Mouse (Mus musculus) layer of hippocampus, postnatal 25 days (tissue): ENCODE results near the gene Tvp23a. TPM values are rescaled to one million over a fixed set of nuclear protein-coding genes. Genes with fewer than 3 reads are reported as not detected.

ENCODE experiments used
- DNase-seq, 2 experiments: peaks; one replicate each; pipeline ENCODE4 v3.0.0; 2022; ENCODE audit warnings: mixed read lengths in 2 of 2, low spot score in 1 of 2; ENCODE audit errors: extremely low spot score in 1 of 2
- total RNA-seq, 2 experiments: library from RNA; stranded (reverse); gene quantifications; 2 replicates each; pipeline ENCODE4 v1.2.3; 2021

Gene Tvp23a
- total RNA-seq, 2 experiments from 2014 or later: 30.9 to 32.0 TPM

- no peak for DNase-seq
These were observed 7.4 kb upstream of the Tvp23a start for GRCm38 (mm10) chr16:10454583-10454974.

- DNase-seq: no peak
These were observed 6.9 kb upstream of the Tvp23a start for GRCm38 (mm10) chr16:10453872-10454582.

GRCm38 (mm10) chr16:10452445-10452896 is 5.3 kb upstream of the Tvp23a start:
- DNase-seq: peak; percentile 44 to 72

DNA sequence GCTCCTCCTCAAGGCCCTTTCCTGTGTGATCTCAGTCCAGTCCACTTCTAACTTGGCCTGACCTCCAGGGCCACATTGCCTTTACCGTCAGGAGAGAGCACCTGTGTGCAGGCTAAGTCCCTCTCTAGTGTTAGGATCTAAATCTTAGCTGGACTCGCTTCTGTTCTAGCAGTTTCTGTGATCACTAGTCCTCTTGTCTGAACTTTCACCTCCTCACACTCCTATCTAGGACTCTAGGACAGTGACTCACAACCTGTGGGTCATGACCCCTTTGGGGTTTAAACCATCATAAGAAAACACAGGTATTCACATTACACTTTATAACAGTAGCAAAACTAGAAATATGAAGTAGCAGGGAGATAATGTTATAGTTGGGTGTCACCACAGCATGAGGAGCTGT is 4.7 kb upstream of the Tvp23a start:
- DNase-seq: no peak

DNA sequence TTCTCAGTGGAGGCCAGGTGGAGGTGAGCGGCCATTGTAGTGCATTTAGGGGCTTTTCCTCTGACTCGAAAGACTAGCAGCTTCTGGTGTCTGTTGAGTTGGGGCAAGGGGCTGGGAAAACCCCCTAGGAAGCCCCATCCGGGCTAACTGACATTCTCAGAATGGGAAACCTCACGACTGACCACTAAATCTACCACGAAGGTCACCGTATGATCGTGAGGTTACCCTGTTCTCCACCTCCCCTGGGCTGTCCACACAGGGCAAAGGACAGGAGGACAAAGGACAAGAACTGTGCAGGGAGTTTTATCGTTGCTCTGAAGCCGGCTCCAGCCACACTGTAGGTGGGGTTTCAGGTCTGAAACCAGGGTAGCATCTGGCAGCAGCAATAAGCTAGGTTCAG is 1.8 kb upstream of the Tvp23a start:
- no peak for DNase-seq

GRCm38 (mm10) chr16:10447781-10448180 is 619 bp upstream of the Tvp23a start:
- no peak for DNase-seq

- no peak for DNase-seq
These were observed 444 bp downstream of the Tvp23a start for GRCm38 (mm10) chr16:10446573-10447263.

- no peak for DNase-seq
These were observed 3.4 kb downstream of the Tvp23a start for GRCm38 (mm10) chr16:10443723-10444122.

DNA sequence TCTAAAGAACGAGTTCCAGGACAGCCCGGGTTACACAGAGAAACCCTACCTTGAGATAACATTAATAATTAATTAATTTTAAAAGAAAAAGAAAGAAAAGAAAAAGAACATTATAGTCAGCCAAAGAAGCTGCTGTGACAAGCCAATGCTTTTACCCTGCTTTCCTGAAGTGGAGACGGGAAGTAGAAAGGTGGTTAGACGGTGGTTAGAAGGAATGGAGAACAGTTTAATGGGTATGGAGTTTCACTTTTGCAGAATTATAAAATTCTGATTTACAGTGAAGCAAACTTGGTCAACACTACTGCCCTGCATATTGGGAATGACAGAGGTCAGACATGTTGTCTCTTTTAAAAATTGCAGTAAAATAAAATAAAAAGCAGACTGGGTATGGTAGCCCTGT is 5.4 kb downstream of the Tvp23a start:
- no peak for DNase-seq

DNA sequence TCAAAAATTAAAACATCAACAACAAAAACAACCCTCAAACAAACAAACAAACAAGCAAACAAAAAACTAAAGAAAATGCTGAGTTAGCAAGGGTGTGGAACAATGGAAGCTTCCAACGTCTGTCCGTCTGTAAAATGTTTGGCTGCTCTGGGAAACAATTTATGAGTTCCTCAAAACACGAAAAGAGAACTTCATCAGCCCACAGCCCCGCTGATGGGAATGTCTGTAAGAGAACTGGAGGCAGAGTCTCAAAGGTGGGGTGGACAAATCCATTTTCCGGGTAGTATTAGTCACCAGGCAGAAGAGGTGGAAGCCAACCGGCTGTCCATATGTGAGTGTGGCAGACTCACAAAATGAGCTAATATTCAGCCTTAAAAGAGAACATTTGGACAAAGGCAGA is 5.8 kb downstream of the Tvp23a start:
- DNase-seq: no peak

DNA sequence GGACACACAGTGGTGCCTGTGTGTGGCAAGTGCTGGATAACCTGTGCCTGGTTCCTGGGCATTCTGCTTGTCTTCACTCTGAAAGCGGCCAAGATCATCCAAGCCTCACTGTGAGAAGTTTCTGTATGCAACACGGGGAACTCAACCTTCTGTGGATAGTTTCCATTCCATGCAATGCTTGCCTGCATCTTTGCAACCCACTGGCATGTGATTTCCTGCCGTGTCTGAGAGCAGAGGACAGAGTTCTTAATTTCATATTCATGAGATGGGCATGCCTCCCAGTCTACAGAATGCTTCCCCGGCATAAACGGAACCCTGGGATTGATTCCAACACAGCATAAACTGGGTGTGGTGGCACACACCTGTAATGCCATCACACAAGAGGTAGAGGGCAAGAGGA is 9.1 kb downstream of the Tvp23a start:
- DNase-seq: no peak

DNA sequence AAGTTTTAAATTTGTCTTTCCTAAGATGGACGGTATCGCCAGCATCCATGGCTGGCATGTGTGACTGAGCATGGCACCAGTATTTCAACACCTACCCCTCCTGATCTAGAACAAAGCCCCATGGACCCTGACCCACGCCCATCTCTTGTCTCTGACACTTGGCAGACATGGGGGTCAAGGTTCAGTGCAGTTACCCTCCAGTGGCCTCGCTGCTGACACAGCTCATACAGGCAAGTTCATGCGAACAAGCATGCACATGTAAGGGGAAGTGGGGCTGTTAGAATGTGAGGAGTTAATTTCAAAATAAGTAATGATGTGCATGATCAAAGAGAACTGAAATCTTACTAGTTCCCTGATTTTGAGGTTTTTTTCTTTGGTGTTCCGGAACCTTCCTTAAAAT is 11.0 kb downstream of the Tvp23a start:
- no peak for DNase-seq

DNA sequence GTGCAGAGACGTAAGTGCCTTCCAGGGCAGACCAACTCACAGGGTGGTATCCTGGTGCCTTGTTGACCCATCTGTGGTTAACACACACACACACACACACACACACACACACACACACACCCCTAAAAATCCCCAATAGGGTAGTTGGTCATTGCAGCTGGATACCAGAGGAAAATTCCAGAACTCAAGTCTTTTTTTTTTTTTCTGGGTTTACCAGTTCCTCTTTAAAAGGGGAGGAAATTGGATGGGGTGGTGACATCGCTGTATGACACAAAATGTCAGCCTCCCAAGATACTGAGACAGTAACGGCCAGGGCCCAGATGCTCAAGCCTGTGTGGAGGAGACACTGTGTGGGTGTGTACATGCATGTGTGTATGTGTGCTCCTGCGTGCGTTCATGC is 13.8 kb downstream of the Tvp23a start:
- no peak for DNase-seq

DNA sequence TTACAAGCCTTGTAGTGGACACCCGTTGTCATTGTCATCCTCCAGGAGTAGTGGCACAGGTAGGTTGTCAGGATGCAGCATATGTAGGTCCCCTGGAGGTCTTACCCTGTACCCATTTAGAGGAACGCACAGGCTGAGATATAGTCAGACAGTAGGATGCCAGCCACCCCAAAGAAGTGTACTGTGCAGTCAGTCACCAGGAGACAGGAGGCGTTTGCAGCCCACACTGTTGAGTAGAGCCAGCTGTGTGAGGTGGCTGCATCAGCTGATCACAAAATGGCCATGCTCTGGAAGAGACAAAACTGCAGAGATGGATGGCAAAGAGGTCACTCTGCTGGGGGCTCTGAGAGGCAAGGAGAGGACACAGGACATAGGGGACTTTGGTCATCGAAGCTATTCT is 14.8 kb downstream of the Tvp23a start:
- DNase-seq: no peak

- no peak for DNase-seq
These were observed 15.3 kb downstream of the Tvp23a start for GRCm38 (mm10) chr16:10431911-10432310.

DNA sequence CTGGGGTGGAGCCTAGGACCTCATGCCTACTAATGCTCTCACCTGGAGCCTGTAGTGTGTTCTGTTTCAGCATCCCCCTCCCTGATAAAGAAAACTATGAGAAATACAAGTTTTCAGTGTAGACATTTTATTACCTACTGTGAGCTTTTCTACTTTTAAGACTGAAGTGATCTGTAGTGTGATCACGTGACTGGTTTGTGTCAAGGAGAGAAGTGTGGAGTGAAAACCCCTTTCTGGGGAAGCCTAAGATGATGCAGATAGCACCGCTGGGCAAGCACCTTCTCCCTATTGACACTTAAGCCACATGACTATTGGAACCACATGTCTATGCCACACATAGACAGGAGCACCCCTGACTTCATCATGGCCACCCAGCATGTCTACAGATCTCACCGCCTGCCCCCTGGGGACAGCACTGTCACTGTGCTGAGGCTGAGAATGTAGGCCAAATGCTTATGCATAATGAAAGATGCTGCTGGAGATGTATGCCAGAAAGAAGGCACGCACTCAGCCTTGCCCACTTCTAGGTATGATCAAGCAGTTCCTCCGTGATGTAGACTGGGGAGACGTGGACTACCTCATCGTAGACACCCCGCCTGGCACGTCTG is 26.6 kb downstream of the Tvp23a start:
- DNase-seq: no peak

GRCm38 (mm10) chr16:10417723-10418259 is 29.4 kb downstream of the Tvp23a start:
- no peak for DNase-seq

- DNase-seq: no peak
These were observed 30.3 kb downstream of the Tvp23a start for GRCm38 (mm10) chr16:10416866-10417265.

- DNase-seq: peak in 1 of 2 experiments; percentile 66
These were observed 31.2 kb downstream of the Tvp23a start for GRCm38 (mm10) chr16:10415976-10416375.

GRCm38 (mm10) chr16:10411764-10412746 is 35.1 kb downstream of the Tvp23a start, which contains the start of gene Nubp1:
Gene Nubp1, plus strand, starts transcription at chr16:10411948.
- peak; percentile 82 to 90 for DNase-seq
